Mouse (Mus musculus) monocyte, adult 59 days (primary cell): Measurements from ENCODE around the gene Vmn1r69. TPM values are rescaled to one million over a fixed set of nuclear protein-coding genes. Genes with fewer than 3 reads are reported as not detected.

Experiments used
- total RNA-seq, 2 experiments: library from RNA; stranded (reverse); gene quantifications; one replicate each; pipeline ENCODE4 v1.2.4; 2023

Vmn1r69 gene
- total RNA-seq = not detected

DNA sequence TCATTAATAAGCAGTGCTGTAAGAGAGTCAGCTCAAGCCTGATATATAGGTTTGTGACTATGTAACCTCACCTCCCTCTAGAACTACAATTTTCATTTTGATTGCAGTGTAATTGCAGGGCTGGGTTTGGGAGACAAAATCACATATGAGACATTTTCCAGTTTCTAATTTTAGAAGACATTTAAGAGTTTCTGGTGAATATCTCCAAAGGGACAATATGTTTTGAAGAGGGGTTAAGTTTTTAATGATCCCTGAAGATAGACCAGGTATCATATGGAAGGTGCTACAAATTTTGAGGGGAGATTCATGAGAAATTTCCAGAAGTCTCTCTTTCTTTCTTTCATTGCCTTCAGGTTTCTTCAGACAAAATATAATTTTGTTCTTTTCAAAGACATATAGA lies at the start of gene Vmn1r69:
TSS of gene Vmn1r69 (minus strand) at position 101 of the 400 bp plus-strand sequence.

DNA sequence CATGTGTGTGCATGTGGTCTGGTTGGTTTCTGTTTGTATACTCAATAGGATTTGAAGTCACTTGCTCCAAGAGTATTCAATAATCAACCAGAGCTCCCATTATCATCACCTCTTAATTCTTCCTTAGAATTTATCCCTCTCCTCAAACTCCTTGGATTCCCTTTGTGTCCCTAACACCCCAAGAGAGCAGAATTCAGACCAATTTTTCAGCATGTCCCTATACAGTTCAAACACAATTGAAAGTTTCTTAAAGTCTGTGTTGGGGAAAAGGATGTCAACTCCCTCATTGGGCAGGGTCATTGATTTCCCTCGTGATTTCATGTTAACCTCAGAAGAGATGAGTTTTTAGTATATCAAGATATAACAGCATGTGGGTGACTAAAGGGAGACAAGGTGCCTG lies 17.8 kb upstream of the Vmn1r69 start, which contains the start of gene Vmn1r70:
TSS of gene Vmn1r70 (plus strand) at position 301 of the 400 bp plus-strand sequence.

DNA sequence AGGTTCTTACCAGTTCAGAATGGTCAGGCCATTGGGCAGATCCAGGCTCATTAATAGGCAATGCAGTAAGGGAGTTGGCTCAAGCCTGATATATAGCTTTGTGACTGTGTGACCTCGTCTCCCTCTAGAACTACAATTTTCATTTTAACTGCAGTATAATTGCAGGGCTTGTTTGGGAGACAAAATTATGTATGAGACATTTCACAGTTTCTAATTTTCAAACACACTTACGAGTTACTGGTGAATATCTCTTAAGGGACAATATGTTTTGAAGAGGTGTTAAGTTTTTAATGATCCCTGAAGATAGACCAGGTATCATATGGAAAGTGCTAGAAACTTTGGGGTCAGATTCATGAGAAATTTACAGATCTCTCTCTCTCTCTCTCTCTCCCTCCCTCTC lies 55.1 kb downstream of the Vmn1r69 start, which contains the start of gene Vmn1r68:
TSS of gene Vmn1r68 (minus strand) at position 101 of the 400 bp plus-strand sequence.

Other genes with a start within 250 kb of the Vmn1r69 start
- not detected for gene Vmn1r67, start 170.3 kb downstream of the Vmn1r69 start, total RNA-seq
- under 1 TPM; 0.10 to 0.15 TPM for gene Zik1, start 118.3 kb downstream of the Vmn1r69 start, total RNA-seq
- not detected for gene Vmn1r68, start 55.2 kb downstream of the Vmn1r69 start, total RNA-seq
- gene Vmn1r70, start 17.9 kb upstream of the Vmn1r69 start, total RNA-seq = not detected
- gene Nlrp4b, start 74.1 kb upstream of the Vmn1r69 start, total RNA-seq = not detected
- not detected for gene Vmn1r71, start 140.7 kb upstream of the Vmn1r69 start, total RNA-seq